Mouse (Mus musculus) embryonic facial prominence, embryonic 12.5 days (tissue): ENCODE measurements around the gene Rab3c. TPM values are rescaled to one million over a fixed set of nuclear protein-coding genes. Genes with fewer than 3 reads are reported as not detected.
A peak's percentile ranks its signal among the peaks of the same experiment; 100 is the strongest.

ENCODE experiments used
- ATAC-seq: fragments of 200-750 bp; cut with Nextera tagmentation; 2 replicates; pipeline ENCODE4 v1.8.0; 2017; ENCODE audit not compliant: insufficient number of reproducible peaks, insufficient read depth, low FRiP score, low TSS enrichment
- H3K27ac ChIP-seq: fragments of 300-500 bp; sonication (generic); 2 replicates; pipeline ENCODE4 v1.5.1; 2016; ENCODE audit warnings: mild to moderate bottlenecking
- H3K27me3 ChIP-seq: fragments of 300-500 bp; sonication (generic); 2 replicates; pipeline ENCODE4 v1.6.1; 2016; ENCODE audit warnings: mild to moderate bottlenecking, moderate library complexity
- H3K36me3 ChIP-seq: fragments of 300-500 bp; sonication (generic); 2 replicates; pipeline ENCODE4 v1.6.1; 2016; ENCODE audit warnings: mild to moderate bottlenecking
- H3K4me1 ChIP-seq: fragments of 300-500 bp; sonication (generic); 2 replicates; pipeline ENCODE4 v1.6.1; 2016
- H3K4me2 ChIP-seq: fragments of 300-500 bp; sonication (generic); replicated peaks from 2 replicates; pipeline ENCODE4 v1.6.1; 2016; ENCODE audit warnings: mild to moderate bottlenecking, moderate library complexity
- H3K4me3 ChIP-seq: fragments of 300-500 bp; sonication (generic); 2 replicates; pipeline ENCODE4 v1.5.1; 2016; ENCODE audit warnings: mild to moderate bottlenecking
- H3K9ac ChIP-seq: fragments of 300-500 bp; sonication (generic); 2 replicates; pipeline ENCODE4 v1.6.1; 2016; ENCODE audit warnings: mild to moderate bottlenecking, moderate library complexity
- H3K9me3 ChIP-seq: fragments of 300-500 bp; sonication (generic); 2 replicates; pipeline ENCODE4 v1.6.1; 2016; ENCODE audit warnings: mild to moderate bottlenecking, moderate library complexity
- WGBS: fragments of 180-500 bp; shearing (Covaris S2); methylation state at CpG from one replicate; pipeline ENCODE4 v1.1.7; 2016; 5-methylcytosine and 5-hydroxymethylcytosine counted together
- polyA plus RNA-seq: library from polyadenylated mRNA; unstranded; fragments of >200 nt; fragmentation: Nextera tagmentation; extraction: Ambion mirVana; gene quantifications from 2 replicates; pipeline ENCODE4 v1.2.1, GENCODE M21; 2016

The Rab3c gene
- polyA plus RNA-seq, 1 experiment from 2014 or later: 4.0 TPM

GRCm38 (mm10) chr13:110248481-110248880 is 32.3 kb downstream of the Rab3c start:
- H3K27me3 ChIP-seq: no peaks in the 10 kb centered on the region
- H3K4me2 ChIP-seq: no peak overlapping the region
- H3K27ac ChIP-seq: no peak overlapping the region
- no peaks in the 10 kb centered on the region for H3K4me1 ChIP-seq
- no peak overlapping the region for H3K9ac ChIP-seq
- ATAC-seq: no peak
- no peak overlapping the region for H3K4me3 ChIP-seq
- H3K9me3 ChIP-seq: no peaks in the 10 kb centered on the region
- 86% methylated on average over 2 of the region's 2 CpGs for WGBS
- no peaks in the 10 kb centered on the region for H3K36me3 ChIP-seq

DNA sequence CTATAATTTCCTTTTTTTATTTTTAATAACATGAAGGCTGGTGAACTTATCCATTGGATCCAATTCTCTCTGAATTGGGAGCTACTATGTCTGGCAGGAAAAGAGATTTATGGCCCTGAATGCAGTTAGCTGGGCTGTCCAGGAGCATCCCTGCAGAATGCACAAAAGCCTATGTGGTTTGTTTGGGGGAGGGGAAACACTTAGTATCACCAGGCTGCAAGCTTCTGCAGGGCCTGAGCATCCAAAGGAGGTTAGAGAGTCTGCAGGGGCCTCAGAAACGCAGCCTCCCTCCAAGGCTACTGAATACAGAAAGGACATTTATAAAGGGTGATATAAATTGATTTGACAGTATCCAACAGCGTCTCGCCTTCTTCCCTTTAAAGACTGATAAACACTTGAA is 41.8 kb downstream of the Rab3c start:
- 0 out of 2 replicates have a peak, but pooled peaks have one; percentile 52 for ATAC-seq
- H3K27me3 ChIP-seq: no peaks in the 10 kb centered on the region
- H3K4me1 ChIP-seq: peaks cover 5% of the 10 kb centered on the region; the same call in 1 of the 2 replicates
- H3K27ac ChIP-seq: no peak overlapping the region
- no peaks in the 10 kb centered on the region for H3K9me3 ChIP-seq
- no peak overlapping the region for H3K4me2 ChIP-seq
- no peaks in the 10 kb centered on the region for H3K36me3 ChIP-seq
- WGBS: 54% methylated on average over 3 of the region's 3 CpGs
- no peak overlapping the region for H3K4me3 ChIP-seq
- no peak overlapping the region for H3K9ac ChIP-seq

DNA sequence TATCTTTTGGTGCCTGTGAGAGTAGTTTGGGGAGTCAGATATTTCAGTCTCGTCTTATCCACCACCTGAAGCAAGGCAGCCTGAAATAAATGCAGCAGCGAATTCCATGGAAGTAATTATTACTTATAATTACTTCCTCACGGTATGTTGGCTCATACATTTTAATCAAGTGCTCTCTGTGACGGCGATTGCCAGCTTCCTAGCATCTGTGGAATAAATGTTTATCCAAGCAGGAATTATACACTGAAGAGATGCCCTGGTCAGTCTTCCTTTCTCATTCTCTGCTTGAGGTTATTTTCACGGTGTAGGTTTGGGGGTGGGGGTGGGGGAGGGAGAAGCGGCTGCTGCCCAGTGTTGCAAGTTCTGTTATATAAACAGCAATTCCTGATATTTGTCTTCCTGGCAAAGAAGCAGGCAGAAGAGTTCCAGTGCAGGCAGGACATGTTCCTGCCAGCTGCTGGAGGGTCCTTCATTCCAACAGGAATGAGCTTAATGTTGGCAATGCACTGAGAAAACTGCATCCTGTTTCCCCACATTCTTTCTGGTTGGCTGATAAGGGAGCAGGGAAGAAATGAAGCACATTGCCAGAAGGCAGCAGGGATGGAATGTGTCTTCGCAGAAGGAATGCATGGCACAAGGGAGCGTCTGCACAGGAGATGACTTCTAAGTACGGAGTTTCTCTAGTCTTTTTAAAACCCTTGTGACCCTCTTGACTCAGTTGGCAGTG is 43.4 kb downstream of the Rab3c start:
- no peak for ATAC-seq
- Histone ChIP-seq H3K4me3 (no peak overlapping the region), H3K36me3 (no peaks in the 10 kb centered on the region), H3K4me1 (peaks cover 5% of the 10 kb centered on the region; the same call in 1 of the 2 replicates), H3K27ac (no peak overlapping the region), H3K9me3 (no peaks in the 10 kb centered on the region), H3K9ac (no peak overlapping the region), H3K4me2 (peak overlapping the region; percentile 12; the same call in 1 of the 2 replicates), H3K27me3 (no peaks in the 10 kb centered on the region)
- 23% methylated on average over 10 of the region's 10 CpGs for whole genome bisulfite sequencing

DNA sequence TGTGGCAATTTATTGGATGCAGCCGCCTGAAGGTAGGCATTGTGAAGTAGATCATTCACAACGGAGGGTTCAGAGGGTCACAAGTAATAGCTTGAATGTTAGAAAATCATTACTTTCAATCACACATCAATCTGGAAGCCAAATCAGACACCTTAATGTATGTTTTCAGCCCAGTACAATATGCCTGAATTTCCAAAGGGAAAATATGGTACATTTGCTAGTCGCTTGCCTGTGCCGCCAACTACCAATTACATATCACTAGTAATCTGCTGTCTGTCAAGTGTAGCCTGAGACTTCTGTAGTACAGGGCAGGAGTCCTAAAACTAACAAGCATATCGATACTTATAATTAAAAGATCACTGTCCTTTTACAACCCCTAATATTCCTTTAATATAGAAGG is 47.4 kb downstream of the Rab3c start:
- ATAC-seq: no peak
- Histone ChIP-seq H3K27me3 (no peaks in the 10 kb centered on the region), H3K9ac (no peak overlapping the region), H3K4me1 (peaks cover 5% of the 10 kb centered on the region; the same call in 1 of the 2 replicates), H3K4me2 (no peak overlapping the region), H3K9me3 (no peaks in the 10 kb centered on the region), H3K36me3 (no peaks in the 10 kb centered on the region), H3K4me3 (no peak overlapping the region), H3K27ac (no peak overlapping the region)
- WGBS: 83% methylated on average over 5 of the region's 5 CpGs

DNA sequence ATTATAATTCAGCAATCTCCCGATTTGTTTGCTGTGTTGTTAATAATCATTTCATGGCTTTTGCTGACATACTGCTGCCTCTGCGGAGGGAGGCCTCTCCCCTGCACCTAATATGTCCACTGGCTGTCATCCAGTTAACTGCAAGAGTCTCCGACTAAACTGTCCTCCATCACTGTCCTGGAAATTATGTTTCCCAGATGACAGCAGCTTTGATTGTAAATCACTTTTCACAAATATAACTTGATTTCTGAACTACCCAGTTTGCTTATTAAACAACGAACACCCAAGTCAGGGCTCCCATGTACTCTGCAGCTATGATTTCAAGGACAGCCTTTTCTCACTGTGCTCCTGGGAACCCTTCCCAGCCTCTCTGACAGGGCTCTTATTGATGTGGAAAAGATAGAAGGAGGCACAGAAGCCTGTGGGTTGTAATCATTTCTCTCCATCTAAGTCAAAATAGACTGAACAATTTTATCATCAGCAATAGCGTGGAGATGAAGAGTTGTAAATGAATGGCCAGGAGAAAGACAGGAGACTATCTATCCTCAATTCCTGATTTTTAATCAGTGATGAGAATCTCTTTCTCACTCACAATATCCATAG is 49.6 kb downstream of the Rab3c start:
- H3K9me3 ChIP-seq: no peaks in the 10 kb centered on the region
- H3K4me3 ChIP-seq: no peak overlapping the region
- WGBS: 85% methylated on average over 5 of the region's 5 CpGs
- no peak overlapping the region for H3K27ac ChIP-seq
- no peaks in the 10 kb centered on the region for H3K4me1 ChIP-seq
- H3K9ac ChIP-seq: no peak overlapping the region
- H3K4me2 ChIP-seq: no peak overlapping the region
- H3K36me3 ChIP-seq: no peaks in the 10 kb centered on the region
- ATAC-seq: no peak
- no peaks in the 10 kb centered on the region for H3K27me3 ChIP-seq

- WGBS: 86% methylated on average over 4 of the region's 4 CpGs
- no peak overlapping the region for H3K27ac ChIP-seq
Observed at GRCm38 (mm10) chr13:110230046-110230445, 50.8 kb downstream of the Rab3c start.

GRCm38 (mm10) chr13:110219195-110219594 is 61.6 kb downstream of the Rab3c start:
- Histone ChIP-seq H3K4me3 (no peak overlapping the region), H3K27me3 (no peaks in the 10 kb centered on the region), H3K9me3 (no peaks in the 10 kb centered on the region), H3K9ac (no peak overlapping the region), H3K27ac (no peak overlapping the region), H3K4me1 (no peaks in the 10 kb centered on the region), H3K36me3 (no peaks in the 10 kb centered on the region), H3K4me2 (no peak overlapping the region)
- 86% methylated on average over 7 of the region's 7 CpGs for WGBS
- no peak for ATAC-seq

More at GRCm38 (mm10) chr13:110230046-110230445, 50.8 kb downstream of the Rab3c start:
- H3K4me2 ChIP-seq: no peak overlapping the region
- no peaks in the 10 kb centered on the region for H3K4me1 ChIP-seq
- no peaks in the 10 kb centered on the region for H3K36me3 ChIP-seq
- H3K27me3 ChIP-seq: no peaks in the 10 kb centered on the region
- ATAC-seq: no peak
- H3K9me3 ChIP-seq: no peaks in the 10 kb centered on the region
- H3K4me3 ChIP-seq: no peak overlapping the region
- H3K9ac ChIP-seq: no peak overlapping the region

DNA sequence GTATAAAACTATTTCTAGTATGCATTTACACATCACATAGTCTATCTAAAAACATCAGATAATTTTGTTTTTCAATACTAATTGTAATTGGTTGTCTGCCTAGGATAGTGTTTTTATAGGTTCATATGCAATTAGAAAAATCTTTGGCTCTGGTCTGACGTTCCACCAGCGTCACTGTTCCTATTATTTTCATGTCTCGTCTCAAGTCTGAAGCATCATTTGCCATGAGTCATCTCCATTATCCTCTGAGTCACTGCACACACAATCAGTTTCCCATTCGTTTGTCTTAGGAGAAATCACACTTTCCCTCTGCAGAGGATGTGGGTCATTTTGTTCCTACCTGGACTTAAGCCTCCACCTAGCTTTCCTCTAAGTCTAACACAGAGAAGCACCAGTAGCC is 62.3 kb downstream of the Rab3c start:
- Histone ChIP-seq H3K9me3 (no peaks in the 10 kb centered on the region), H3K27ac (no peak overlapping the region), H3K4me2 (no peak overlapping the region), H3K27me3 (no peaks in the 10 kb centered on the region), H3K36me3 (no peaks in the 10 kb centered on the region), H3K4me3 (no peak overlapping the region), H3K9ac (no peak overlapping the region), H3K4me1 (no peaks in the 10 kb centered on the region)
- no peak for ATAC-seq
- WGBS: 84% methylated on average over 4 of the region's 4 CpGs

DNA sequence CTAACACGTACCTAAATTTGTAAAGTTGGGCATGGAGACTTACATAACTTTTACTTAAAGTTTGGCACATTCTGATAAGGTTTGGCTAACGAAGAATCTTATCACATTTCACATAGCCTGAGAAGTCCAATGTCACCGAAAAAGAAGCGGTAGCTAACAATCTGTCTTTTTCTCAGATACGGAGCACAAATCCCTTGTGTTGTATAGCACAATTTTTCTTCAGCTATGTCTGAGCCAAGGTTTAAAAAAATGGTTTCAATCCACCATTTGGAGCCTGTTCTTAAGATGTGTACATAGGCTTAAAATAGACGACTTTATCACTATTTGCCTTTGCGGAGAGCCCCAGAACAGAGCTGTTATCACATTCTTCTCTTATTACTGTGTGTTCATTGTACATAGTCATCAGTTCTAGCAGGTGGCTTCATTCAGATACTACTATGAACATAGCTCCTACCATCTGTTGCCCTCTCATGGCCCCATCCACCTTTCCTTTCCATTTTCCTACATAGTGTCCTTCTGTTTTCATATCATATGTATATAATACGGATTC is 69.2 kb downstream of the Rab3c start:
- 80% methylated on average over 8 of the region's 8 CpGs for WGBS
- Histone ChIP-seq H3K9ac (no peak overlapping the region), H3K4me1 (no peaks in the 10 kb centered on the region), H3K9me3 (no peaks in the 10 kb centered on the region), H3K4me3 (no peak overlapping the region), H3K36me3 (no peaks in the 10 kb centered on the region), H3K27ac (no peak overlapping the region), H3K27me3 (no peaks in the 10 kb centered on the region), H3K4me2 (no peak overlapping the region)
- no peak for ATAC-seq

- WGBS: 78% methylated on average over 5 of the region's 5 CpGs
- H3K27ac ChIP-seq: no peak overlapping the region
- no peak overlapping the region for H3K4me3 ChIP-seq
- H3K27me3 ChIP-seq: no peaks in the 10 kb centered on the region
- H3K4me1 ChIP-seq: no peaks in the 10 kb centered on the region
- no peaks in the 10 kb centered on the region for H3K9me3 ChIP-seq
- ATAC-seq: no peak
- no peak overlapping the region for H3K9ac ChIP-seq
- no peak overlapping the region for H3K4me2 ChIP-seq
- H3K36me3 ChIP-seq: no peaks in the 10 kb centered on the region
Observed at GRCm38 (mm10) chr13:110198906-110199305, 81.9 kb downstream of the Rab3c start.

- no peaks in the 10 kb centered on the region for H3K36me3 ChIP-seq
- H3K4me3 ChIP-seq: no peak overlapping the region
- no peak for ATAC-seq
- H3K4me1 ChIP-seq: no peaks in the 10 kb centered on the region
- no peak overlapping the region for H3K27ac ChIP-seq
- 52% methylated on average over 1 of the region's 1 CpGs for WGBS
- H3K4me2 ChIP-seq: no peak overlapping the region
- no peaks in the 10 kb centered on the region for H3K27me3 ChIP-seq
- H3K9ac ChIP-seq: no peak overlapping the region
- H3K9me3 ChIP-seq: no peaks in the 10 kb centered on the region
Observed at GRCm38 (mm10) chr13:110190039-110190438, 90.8 kb downstream of the Rab3c start.
